Mouse (Mus musculus): ENCODE results near the gene Zfp593.

Zfp593 gene

DNA sequence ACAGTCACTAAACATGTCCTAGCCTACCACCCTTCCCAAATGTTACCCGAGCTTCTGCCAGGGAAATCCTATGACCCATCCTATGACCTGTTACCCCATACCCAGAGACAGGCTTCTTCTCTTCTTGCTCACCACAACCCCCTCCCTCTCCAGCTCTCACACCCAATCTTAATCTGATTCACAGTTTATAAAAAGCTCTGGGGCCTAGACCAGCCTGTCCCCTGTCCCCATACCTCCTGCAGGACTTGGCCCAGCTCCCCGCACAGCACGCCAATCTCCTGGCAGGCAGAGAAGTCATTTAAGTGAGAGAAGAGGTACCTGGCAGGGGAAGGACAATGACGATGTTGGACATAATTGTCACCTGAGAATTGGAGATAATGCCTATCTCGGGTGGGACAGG is 10.5 kb downstream of the Zfp593 start:
- no peak for DNase-seq (ENCODE audit: low spot score in 2 of 2)

DNA sequence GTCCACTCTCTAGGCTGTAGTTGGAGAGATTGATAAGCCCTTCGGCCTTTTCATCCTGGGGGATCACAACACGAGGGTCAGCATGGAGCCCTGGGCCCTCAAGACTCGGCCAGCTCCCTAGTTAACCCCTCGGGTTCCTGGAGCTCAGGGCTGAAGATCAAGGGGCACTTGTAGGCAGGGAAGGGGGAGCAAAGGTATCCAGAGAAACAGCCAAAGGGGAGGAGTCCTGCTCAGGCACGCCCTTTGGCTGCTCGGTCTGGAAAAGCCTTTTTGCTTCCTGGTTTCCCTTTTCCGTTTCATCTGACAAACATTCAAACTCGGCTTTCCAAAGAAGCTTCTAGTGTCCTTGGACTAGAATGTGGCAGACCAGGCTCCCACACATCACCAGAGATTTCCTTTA is 15.0 kb downstream of the Zfp593 start:
- DNase-seq (ENCODE audit: low spot score in 2 of 2) = no peak

DNA sequence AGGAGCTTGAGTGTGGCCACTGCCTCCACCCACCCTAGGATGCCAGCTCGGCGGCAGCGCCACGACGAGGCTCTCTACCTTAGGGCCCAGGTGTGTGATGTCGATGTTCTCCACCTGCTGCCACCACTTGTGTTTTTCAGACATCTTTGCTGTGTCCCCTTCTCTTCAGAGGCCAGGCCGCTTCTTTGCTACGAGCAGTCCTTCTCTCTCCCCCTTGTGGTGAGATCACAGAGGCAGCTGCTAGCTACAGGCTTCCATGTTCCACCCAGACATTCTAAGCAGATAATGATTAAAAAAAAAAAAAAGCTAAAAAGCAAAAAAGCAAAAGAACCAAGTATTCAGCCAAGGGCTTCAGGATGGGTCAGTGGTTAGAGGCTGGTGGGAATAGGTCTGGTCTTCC is 18.2 kb downstream of the Zfp593 start, which contains the start of gene Catsper4:
Gene Catsper4 (minus strand): TSS at position 190 of the 400 bp plus-strand sequence.
- no peak for DNase-seq (ENCODE audit: low spot score in 2 of 2)

DNA sequence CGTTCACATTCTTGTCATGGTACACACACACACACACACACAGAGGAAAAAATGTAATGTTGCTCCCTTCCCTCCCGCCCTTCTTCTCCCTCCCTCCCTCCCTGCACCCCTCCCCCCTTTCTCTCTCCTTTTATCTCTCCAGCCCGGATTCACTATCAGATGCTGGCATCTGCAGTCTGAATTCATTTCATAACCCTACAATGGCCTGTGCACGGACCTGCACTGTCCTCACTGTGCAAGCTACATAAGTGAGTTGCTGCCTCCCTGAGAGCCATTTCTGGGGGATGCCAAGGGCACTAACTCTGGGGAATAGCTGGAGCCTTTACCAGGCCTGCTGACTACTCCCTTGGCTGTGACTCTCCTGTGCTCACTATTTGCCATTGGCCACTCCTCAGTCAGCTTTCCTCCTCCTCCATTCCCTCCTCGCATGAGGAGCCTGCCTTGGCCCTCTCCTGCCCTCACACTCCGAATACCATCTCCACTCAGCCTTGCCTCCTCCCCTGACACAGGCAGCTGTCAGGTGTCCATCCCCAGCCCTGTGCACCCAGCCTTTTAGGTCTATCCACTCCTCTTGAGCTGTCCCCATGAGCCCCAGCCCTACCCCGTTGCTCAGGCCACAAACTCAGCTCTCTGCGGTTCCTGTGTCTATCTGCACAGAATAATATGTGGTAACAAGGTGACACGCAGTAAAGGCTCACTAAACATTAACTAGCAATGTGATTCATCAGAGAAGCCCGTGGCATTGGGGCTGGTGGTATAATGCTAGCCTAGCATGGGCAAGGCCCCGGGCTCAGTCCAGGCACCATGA is 22.4 kb downstream of the Zfp593 start:
- DNase-seq (ENCODE audit: low spot score in 2 of 2) = no peak

DNA sequence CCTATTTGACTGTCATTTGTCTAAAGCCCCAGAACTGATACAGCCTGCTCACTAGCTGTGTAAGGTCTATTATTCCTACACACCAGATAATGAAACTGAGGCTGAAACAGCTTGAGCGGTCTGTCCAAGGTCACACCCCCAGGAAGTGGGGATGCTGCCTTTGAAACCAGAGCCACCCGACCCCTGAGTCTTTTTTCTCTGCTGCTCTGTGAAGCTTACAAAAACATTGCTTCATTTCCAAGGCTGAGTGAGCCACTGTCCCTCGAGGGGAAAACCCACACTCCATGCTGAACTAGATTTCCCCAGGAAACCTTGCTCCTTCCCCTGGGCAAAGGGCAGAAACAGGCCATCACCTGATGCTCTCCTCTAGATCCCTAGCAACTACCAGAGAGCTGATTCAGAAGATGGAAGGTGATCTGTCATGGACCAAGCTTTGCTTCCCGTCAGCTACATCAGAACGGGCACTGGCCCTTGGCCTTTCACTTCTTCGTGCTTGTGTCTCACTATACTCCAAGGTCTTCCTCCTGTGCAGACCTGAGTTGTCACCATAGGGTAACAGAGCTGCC is 38.8 kb downstream of the Zfp593 start:
- DNase-seq (ENCODE audit: low spot score in 2 of 2) = no peak

DNA sequence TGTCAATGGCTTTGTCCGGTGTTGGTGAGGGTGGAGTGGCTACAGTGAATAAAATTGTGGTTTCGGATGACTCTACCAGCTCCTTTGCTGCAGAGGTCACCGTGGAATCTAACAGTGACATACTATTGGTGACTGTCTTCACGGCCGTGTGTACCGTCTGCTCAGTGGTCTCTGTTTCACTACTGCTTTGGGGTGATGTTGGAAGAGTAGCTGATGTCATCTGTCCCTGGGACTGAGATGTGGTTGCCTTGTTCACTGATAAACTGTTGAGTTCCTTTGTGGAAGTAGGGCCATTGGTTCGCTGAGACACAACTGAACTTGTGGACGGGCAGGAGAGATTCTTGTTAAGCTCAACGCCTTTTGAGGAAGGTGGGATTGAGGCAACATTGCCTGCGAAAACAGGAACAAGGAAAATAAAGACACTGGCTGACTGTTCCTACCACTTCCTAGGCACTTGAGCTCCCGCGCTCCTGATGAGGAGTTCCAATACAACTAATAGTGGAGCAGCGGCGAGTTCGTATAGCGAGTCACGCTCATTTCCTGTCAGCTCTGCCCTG is 42.0 kb downstream of the Zfp593 start:
- DNase-seq (ENCODE audit: low spot score in 2 of 2) = no peak

DNA sequence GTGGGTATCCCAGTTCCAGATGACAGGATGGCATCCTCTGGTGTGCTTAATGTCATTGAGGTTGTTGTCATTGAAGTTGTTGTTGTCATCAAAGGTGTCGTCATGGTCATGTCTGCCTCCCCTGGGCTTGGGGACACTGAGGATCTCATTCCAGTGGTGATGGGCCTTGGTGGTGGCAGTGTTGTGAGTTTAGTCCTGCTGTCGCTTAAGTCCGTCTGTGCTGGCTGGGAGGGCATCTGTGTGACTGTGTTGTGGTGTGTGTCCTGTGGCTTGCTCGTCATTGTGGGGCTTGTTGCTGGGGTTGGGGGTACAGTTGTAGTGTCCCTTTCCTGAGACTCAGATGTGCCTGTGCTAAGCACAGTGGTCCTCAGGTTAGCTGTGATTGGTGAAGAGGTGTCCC is 42.5 kb downstream of the Zfp593 start, which contains the start of gene Gm7534:
Gene Gm7534 (minus strand): TSS at position 101 of the 400 bp plus-strand sequence.
- no peak for DNase-seq (ENCODE audit: low spot score in 2 of 2)

DNA sequence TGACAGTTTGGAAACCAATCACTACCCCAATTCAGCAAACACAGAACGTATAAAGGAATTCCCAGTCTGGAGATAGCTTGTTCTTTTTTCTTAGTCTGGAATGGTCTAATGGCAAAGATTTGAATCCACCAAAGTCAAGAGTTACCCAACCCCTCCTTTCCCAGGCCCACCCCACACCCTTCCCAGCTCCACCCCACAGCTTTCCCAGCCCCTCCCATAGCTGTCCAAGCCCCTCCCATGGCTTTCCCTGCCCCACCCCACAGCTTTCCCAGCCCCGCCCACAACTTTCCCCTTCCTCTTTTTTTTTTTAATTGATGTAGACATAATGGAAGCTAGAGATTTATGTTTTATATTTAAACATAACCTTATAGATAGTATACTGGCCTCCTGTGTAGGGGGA is 46.0 kb downstream of the Zfp593 start:
- no peak for DNase-seq (ENCODE audit: low spot score in 2 of 2)
